Mouse (Mus musculus) heart, postnatal 36 days (tissue): ENCODE data around the gene Rpp25l. TPM values are rescaled to one million over a fixed set of nuclear protein-coding genes. Genes with fewer than 3 reads are reported as not detected.
"Not testable (repeated sequence)": the region's sequence is repeated elsewhere in the genome, so short reads cannot be mapped to it uniquely, and the experiment has no call there.

Experiments used
- DNase-seq, 2 experiments: peaks; one replicate each; pipeline ENCODE4 v3.0.0; 2021 to 2022
- intact Hi-C: fragments of 180-260 bp; cut with DNase I; formaldehyde crosslinking; loops from one replicate; pipeline ENCODE4 v1.15.1; 2025
- total RNA-seq, 2 experiments: library from RNA; stranded (reverse); gene quantifications; 2 replicates each; pipeline ENCODE4 v1.2.3; 2021

The Rpp25l gene
- total RNA-seq, 2 experiments from 2014 or later: 31.6 to 32.3 TPM

GRCm38 (mm10) chr4:41738256-41738603 lies 24.9 kb upstream of the Rpp25l start:
- no peak for DNase-seq
- intact Hi-C loops: no loop called here

GRCm38 (mm10) chr4:41737602-41738255 lies 24.4 kb upstream of the Rpp25l start:
- intact Hi-C loops: loop anchor here (1.0 kb wide), 1 partner anchor 23 kb away; no protein-coding TSS in a partner anchor
- DNase-seq: peak; percentile 69 to 73

- DNase-seq: no peak
- intact Hi-C loops: no loop called here
Measured at GRCm38 (mm10) chr4:41731052-41731765, 17.9 kb upstream of the Rpp25l start, which contains the start of gene Arid3c. Arid3c (minus strand) TSS chr4:41731142.

- intact Hi-C loops: no loop called here
- DNase-seq: no peak
Measured at GRCm38 (mm10) chr4:41726826-41727621, 13.7 kb upstream of the Rpp25l start.

GRCm38 (mm10) chr4:41722918-41723351 lies 9.6 kb upstream of the Rpp25l start, which contains the start of gene Dctn3:
Dctn3 (minus strand) TSS chr4:41723170.
- intact Hi-C loops: no loop called here
- peak; percentile 84 to 85 for DNase-seq

DNA sequence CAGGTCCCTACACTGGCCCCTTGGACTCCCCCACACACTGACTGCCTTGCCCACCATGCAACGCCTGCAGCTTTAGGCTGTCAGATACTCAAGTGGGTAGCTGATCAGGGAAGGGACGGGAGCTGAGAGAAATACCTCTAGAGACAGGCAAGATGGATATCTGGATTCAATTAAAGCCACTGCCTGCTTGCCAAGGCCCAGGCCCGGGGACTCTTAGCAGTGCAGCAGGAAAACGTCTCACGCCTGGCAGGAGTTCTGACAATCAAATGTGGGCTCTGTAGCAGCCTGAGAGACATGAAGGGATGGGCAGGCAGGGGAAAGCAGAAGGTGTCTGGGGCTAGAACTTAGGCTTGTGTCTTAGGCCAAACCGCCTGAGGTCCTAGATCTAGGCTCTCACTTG lies 3.5 kb upstream of the Rpp25l start:
- intact Hi-C loops: no loop called here
- DNase-seq: no peak

GRCm38 (mm10) chr4:41715596-41715995 lies 2.3 kb upstream of the Rpp25l start:
- DNase-seq: no peak
- intact Hi-C loops: no loop called here

DNA sequence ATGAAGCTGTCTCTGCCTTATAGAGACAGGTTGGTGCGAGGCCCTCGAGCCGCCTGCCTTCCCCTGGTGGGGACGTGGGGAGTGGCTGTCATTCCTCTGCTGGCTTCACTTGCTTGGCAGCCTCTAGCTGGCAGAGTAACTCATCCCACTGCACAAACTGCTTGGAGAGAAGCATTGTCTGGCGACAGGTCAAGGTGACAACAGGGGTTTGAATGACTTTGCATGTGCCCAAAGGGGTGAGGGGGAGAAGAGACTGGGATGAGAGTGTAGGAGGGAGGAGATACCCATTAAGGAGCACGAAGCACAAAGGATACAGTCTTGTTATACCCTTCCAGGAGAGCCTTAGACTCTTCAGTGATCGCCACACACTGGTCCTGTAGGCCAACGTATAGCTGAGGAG lies 1.7 kb upstream of the Rpp25l start:
- intact Hi-C loops: no loop called here
- DNase-seq: no peak

GRCm38 (mm10) chr4:41714276-41714675 lies 942 bp upstream of the Rpp25l start:
- intact Hi-C loops: loop anchor here (1.0 kb wide), 1 partner anchor 23 kb away; no protein-coding TSS in a partner anchor
- peak; percentile 67 to 68 for DNase-seq

DNA sequence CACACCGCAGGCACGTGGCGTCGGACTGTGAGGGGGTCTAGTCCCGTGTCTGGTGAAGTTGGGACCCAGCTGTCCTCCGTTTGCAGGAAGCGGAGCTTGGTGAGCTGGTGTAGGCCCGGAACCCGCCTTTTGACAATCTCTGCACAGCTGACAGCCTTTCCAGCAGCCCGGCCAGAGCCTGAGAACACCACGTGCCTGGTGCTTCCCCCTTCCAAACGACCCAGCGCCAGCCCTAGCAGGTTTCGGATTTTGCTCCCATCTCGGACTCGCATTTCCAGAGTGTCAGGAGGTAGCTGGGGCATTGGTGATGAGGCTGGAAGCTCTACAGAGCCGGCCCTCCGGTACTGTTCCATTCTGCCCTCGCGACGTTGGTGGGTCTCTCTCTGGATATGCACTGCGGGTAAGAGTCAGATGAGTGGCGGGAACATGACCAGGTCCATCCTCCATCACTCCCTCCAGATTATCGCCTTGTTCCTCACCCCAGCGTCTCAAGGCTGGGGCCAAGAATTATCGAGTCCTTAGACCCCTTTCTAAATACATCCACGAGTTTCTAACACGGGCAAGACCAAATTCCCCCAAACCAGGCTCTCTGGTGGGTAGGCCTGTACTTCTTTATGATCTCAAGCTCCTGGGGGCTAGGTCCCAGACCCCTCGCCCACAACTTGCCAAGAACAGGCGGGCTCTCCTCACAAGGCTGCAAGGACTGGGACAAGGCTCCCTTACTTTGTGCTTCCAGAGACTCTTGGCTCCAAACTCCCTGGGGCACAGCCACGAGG lies 725 bp downstream of the Rpp25l start:
- peak in 1 of 2 experiments; percentile 44 for DNase-seq

DNA sequence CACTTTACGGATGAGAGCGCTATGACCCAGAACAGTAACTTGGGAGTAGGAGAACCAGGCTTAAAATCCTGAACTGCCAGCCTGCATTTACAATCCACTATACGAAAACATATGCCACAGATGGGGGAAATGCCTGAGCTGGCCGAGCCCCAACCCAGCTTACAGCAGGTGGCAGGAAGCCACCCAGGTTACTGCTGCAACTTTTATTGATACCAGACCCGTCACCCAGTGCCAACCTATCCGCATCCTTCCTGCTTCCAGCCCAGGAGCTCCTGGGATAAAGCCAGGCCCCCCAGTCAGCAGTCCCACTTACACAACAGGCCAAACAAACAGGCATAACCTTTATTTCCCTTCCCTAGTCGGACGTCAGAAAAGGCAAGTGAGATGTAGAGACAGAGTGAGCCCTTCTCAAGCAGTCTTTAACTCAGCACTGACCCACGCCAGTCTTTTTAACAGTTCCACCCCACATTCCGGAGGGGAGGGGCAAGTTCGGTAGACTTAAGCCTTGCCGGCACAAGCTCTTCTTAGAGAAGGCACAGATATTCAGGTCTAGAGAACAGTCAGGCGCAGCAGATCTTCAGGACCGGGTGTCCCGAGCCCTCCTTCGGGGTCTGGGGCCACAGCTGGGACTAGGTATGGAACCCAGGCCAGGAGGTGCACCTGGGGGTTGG lies 1.5 kb downstream of the Rpp25l start:
- intact Hi-C loops: no loop called here

More for the DNA sequence above, 725 bp downstream of the Rpp25l start:
- intact Hi-C loops: no loop called here

GRCm38 (mm10) chr4:41710229-41710628 lies 3.1 kb downstream of the Rpp25l start:
- intact Hi-C loops: no loop called here

More for the DNA sequence above, 1.5 kb downstream of the Rpp25l start:
- no peak for DNase-seq

GRCm38 (mm10) chr4:41708192-41708745 lies 5.1 kb downstream of the Rpp25l start:
- DNase-seq: no peak
- intact Hi-C loops: loop anchor here (1.0 to 5.0 kb wide), 4 partner anchors 55 to 239 kb away; no protein-coding TSS in a partner anchor

More at GRCm38 (mm10) chr4:41710229-41710628, 3.1 kb downstream of the Rpp25l start:
- DNase-seq: no peak

DNA sequence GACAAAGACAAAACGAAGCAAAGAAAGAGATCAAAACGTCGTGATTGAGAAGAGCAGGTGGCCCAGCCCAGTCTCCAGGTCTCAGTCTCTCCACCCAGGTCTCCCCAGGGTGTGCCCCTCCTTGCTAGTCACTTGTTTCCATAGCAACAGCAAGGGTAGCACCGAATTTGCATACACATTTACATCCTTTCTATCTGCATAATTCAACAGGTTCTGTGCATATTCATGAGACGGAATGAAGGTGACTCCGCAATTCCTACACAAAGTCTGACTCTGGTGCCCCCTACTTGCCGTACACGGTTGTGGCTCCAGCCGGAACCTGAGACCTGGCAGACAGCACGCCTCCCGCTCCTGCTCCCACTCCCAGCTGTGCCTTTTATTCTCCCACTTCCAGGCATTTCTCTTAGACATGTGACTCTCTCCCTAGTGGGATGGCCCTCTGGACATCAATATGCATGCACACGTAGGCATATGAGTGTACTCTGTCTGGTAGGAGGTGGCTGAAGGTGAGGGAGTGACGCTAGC lies 6.3 kb downstream of the Rpp25l start:
- peak; percentile 58 to 59 for DNase-seq
- intact Hi-C loops: loop anchor here (5.0 kb wide), 1 partner anchor 90 kb away; no protein-coding TSS in a partner anchor

DNA sequence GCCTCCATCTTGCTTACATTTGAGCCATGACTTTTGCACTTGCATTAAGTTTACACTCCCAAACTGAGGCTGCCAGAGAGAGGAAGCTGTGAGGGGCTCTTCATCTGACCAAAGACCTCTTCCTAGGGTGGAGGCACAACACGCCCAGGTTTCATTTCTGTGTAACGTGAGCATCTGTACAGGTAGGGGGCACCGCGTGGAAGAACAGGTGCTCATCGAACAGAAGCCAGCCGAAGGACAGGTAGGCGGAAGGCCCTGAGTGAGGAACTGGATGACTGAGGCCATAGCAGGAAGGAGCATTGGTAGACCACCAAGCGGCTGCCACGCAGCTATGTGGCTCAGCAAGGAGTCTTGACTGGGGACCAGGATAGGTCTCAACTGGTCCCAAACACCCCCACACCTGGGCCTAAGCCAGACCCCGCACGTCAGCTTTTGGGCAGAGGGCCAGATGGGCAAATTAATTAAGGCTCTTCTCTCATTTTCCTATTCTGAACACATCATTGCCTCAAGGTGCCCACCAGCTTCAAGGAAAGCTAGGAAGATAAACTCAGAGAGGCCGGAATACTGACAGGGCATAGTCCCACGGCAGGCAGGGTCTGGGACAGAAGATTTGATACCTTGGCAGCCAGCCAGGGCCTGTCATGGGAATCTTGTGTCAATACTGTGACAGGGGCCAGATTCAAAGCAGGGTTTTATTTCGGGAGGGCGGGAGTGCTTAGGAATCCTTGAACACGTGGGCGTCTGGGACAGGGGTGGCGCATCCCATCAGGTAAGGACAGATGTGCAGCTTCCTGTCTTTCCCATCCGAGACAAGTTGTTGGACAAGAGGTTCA lies 7.2 kb downstream of the Rpp25l start:
- DNase-seq: no peak
- intact Hi-C loops: loop anchor here (5.0 kb wide), 1 partner anchor 89 kb away; no protein-coding TSS in a partner anchor

- no peak for DNase-seq
- intact Hi-C loops: loop anchor here (5.0 kb wide), 1 partner anchor 87 kb away; no protein-coding TSS in a partner anchor
Measured at GRCm38 (mm10) chr4:41704651-41705050, 8.7 kb downstream of the Rpp25l start.

DNA sequence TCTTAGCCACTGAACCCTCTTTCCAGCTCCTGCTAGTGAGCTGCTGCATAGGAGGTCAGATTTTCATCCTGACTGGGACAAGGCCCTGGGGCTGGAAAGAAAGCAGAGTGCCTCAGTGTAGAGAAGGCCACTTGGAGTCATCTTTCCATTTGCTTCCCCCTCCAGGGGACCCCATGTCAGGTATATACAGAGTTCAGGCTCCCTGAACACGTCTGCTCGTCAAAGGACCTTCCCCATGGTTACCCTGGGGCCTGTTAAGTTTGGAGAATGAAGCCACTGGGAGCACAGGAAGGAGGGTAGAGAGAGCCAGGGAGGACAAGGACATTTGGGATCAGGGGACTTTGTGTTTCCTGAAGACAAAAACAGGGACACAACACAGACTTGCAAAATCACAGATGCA lies 11.1 kb downstream of the Rpp25l start:
- intact Hi-C loops, DNase-seq: not testable (repeated sequence)

DNA sequence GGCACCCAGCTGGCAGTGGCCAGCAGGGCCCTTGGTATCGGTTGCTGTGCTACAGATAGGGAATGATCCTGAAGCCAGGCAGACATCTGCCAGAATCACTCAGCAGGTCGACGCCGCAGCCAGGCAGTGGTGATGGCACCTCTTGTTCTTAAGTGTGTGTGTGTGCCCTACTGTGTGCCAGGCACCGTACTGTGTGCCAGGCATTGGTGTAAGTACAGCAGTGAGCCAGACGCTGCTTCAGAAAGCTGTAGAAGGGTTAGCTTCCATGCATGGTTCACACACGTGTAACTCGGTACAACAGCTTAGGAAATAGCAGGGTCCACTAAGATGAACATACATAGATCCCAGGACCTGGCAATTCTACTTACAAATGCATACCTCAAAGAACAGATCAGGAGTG lies 13.1 kb downstream of the Rpp25l start:
- intact Hi-C loops, DNase-seq: not testable (repeated sequence)
